Mouse (Mus musculus) erythroblast, embryonic 14.5 days (primary cell): ENCODE data around the gene Spata5. TPM values are rescaled to one million over a fixed set of nuclear protein-coding genes. Genes with fewer than 3 reads are reported as not detected.

ENCODE experiments used
- H3K27me3 ChIP-seq: 2 replicates; pipeline ENCODE4 v1.6.1; 2012; ENCODE audit warnings: inconsistent platforms; ENCODE audit not compliant: control insufficient read depth
- H3K36me3 ChIP-seq: 2 replicates; pipeline ENCODE4 v1.6.1; 2012; ENCODE audit warnings: mild to moderate bottlenecking, inconsistent platforms; ENCODE audit not compliant: control insufficient read depth
- H3K4me1 ChIP-seq: 2 replicates; pipeline ENCODE4 v1.6.1; 2012; ENCODE audit warnings: inconsistent platforms; ENCODE audit not compliant: control insufficient read depth
- H3K4me3 ChIP-seq: replicated peaks from 2 replicates; pipeline ENCODE3; 2012; ENCODE audit warnings: moderate library complexity, mild to moderate bottlenecking, inconsistent platforms
- H3K9me3 ChIP-seq: 2 replicates; pipeline ENCODE4 v1.6.1; 2012; ENCODE audit warnings: low read length, inconsistent platforms, mixed read lengths; ENCODE audit not compliant: control insufficient read depth
- GATA1 ChIP-seq: IDR thresholded peaks from 2 replicates; pipeline ENCODE4 v1.6.1; 2012; ENCODE audit warnings: low read length, inconsistent platforms, mixed read lengths
- TAL1 ChIP-seq: IDR thresholded peaks from 3 replicates; pipeline ENCODE4 v1.6.1; 2012; ENCODE audit warnings: low read length, inconsistent platforms, mixed read lengths
- polyA plus RNA-seq: library from polyadenylated mRNA; stranded (reverse); fragments of >175 nt; gene quantifications from 2 replicates; pipeline ENCODE4 v1.2.3, GENCODE M21; 2012

Spata5 gene
- polyA plus RNA-seq, 1 experiment = 0.21 TPM

DNA sequence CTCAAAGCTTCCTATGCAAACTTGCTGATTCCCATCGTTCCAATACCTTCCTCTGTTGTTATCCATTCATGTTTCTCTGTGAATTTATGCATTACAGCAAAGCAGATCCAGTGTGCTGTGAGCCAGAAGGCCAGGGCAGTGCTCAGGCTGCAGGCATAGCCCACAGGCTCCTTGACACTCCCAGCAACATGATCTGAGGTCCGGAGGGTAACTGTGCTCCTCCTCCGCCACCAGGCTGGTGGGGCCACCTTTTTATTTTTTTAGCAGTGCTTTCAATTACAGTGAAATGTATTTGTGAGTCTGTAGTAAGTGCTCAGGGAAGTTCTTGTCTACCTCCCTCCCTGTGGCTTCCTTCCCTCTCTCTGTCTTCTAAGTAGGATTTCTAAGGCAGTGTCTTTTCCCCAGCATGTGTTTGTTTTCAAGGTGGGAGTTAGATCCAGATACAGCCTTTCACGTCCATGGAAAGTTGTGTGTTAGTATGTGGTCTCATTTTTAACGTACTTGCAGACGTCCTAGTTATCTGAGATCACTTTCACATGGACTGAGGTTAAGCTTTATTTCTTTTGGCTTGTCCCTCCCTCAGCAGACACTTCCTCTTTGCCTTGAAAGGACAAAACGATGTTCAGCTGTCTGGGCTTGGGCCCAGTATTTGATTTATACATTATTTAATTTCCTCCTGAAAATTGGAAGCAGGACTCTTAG lies 136.9 kb downstream of the Spata5 start:
- no peak for TF ChIP-seq GATA1
- TF ChIP-seq TAL1 = no peak
- H3K9me3 ChIP-seq = no peaks in the 10 kb centered on the region
- H3K4me3 ChIP-seq = no peak overlapping the region
- no peaks in the 10 kb centered on the region for H3K27me3 ChIP-seq
- H3K36me3 ChIP-seq = peaks cover 39% of the 10 kb centered on the region
- H3K4me1 ChIP-seq = peaks cover 96% of the 10 kb centered on the region

DNA sequence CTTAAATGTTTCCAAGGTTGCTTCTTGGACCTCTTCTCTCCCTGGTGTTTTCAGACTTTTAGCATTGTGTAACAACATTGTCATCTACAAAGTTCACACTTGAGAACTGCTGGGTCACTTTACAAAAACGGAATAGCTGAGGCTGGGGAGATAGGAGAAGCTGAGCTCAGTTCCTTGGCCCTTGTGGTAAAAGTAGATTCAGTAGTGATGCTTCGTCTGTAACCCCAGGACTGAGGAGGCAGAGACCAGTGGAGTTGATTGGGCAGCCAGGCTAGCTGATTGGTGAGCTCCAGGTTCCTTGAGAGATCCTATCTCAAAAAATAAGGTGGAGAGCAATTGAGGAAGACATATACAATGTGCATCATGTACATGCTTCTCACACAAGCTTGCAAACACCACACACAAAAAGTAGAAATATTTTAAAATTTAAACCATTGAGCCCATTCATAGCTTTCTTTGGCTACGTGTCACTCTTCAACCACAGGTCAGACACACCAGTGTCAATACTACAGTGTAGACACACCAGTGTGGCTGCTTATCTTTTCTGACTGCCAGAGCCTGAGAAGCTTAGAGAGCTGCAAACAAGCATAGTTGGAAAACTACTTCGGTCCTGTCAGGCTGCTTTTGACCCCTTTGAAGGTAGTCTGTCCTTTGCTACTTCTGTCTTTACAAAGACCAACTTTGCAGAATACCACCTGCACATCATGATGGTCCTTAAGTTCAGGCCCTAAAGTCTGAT lies 138.2 kb downstream of the Spata5 start:
- Histone ChIP-seq H3K9me3 (no peaks in the 10 kb centered on the region), H3K27me3 (no peaks in the 10 kb centered on the region), H3K4me1 (peaks cover 93% of the 10 kb centered on the region), H3K4me3 (peak overlapping the region; percentile 19), H3K36me3 (peaks cover 42% of the 10 kb centered on the region)
- TF ChIP-seq TAL1 = no peak
- TF ChIP-seq GATA1 = peak; percentile 17; the same call in 1 of the 2 replicates

DNA sequence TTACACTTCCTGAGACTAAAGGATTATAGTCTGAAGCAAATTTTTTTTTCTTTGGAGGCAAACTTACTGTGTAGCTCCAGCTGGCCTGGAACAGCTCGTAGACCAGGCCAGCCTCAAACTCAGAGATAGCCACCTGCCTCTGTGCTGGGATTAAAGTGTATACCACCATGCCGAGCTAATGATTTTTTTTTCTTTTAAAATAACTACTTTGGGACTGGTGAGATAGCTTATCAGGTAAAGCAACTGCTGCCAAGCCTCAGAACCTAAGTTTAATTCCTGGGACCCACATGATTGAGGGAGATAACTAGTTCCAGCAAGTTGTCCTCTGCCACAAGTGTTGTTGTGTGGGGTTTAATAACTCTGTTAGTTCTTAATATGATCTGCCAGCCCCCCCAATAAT lies 139.6 kb downstream of the Spata5 start:
- Histone ChIP-seq H3K36me3 (peaks cover 41% of the 10 kb centered on the region), H3K9me3 (no peaks in the 10 kb centered on the region), H3K27me3 (no peaks in the 10 kb centered on the region), H3K4me1 (peaks cover 93% of the 10 kb centered on the region), H3K4me3 (peak overlapping the region; percentile 2)
- peak; percentile 73 for TF ChIP-seq TAL1
- peak; percentile 83 for TF ChIP-seq GATA1

DNA sequence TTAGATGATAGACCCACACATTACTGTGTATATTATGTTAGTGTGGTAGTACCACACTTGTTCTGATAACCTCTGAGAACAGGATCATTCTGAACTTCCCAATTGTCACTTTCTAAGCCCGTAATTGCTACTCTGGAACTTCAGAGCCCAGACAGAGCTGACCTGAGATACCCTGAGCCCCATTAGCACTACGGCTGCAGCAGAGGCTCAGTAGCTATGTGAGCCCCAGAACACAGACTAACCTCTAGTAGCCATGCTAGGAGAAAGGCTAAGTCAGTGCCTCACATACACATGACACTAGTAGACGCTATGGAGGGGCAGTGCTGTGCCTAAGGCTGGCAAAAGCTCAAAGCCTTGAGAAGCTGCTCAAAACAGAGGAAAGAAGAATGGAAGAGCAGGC lies 141.8 kb downstream of the Spata5 start:
- Histone ChIP-seq H3K9me3 (no peaks in the 10 kb centered on the region), H3K4me3 (no peak overlapping the region), H3K4me1 (peaks cover 95% of the 10 kb centered on the region), H3K36me3 (peaks cover 26% of the 10 kb centered on the region), H3K27me3 (no peaks in the 10 kb centered on the region)
- TF ChIP-seq GATA1 (no peak), TAL1 (no peak)

DNA sequence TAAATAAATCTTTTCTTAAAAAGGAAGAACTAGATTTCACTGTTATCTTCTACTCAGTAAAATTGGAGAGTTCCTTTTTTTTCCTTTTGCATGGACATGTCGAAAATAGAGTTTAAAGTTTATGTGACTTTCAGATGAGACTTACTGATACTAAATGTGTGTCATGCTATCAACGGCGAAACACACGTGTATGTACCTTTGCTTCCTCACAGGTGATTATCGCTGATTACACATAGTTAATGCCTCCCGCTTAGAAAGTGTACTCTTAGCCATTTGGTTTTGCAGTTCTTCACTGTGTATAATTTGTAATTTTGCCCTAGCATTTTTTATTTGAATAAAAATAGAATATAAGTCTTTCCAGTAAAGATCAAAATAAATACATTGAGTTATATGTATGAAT lies 146.4 kb downstream of the Spata5 start:
- peak; percentile 60 for TF ChIP-seq GATA1
- peak; percentile 64 for TF ChIP-seq TAL1
- H3K4me1 ChIP-seq = peaks cover 94% of the 10 kb centered on the region
- no peak overlapping the region for H3K4me3 ChIP-seq
- H3K27me3 ChIP-seq = no peaks in the 10 kb centered on the region
- peaks cover 29% of the 10 kb centered on the region for H3K36me3 ChIP-seq
- no peaks in the 10 kb centered on the region for H3K9me3 ChIP-seq

DNA sequence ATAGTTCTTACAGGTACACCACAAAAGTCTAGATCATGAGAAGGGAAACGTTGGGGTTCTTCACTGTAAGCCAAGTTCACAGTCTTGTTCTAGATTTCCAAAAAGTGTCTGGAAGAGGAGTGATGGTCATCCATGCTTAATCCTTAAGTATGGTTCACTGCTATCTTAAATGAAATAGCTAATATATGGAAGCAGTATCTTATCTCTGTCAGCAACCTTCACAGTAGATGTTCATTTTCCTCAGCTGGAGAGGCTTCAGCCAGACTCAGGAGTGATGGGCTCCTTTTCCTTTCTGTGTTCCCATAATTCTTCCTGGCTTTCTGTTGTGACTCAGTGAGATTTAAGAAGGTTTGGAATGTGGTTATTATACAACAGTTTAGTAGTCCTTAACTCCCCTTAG lies 147.8 kb downstream of the Spata5 start:
- no peaks in the 10 kb centered on the region for H3K27me3 ChIP-seq
- H3K4me1 ChIP-seq = peaks cover 96% of the 10 kb centered on the region
- H3K4me3 ChIP-seq = no peak overlapping the region
- TF ChIP-seq TAL1 = no peak
- TF ChIP-seq GATA1 = no peak
- peaks cover 28% of the 10 kb centered on the region for H3K36me3 ChIP-seq
- no peaks in the 10 kb centered on the region for H3K9me3 ChIP-seq

DNA sequence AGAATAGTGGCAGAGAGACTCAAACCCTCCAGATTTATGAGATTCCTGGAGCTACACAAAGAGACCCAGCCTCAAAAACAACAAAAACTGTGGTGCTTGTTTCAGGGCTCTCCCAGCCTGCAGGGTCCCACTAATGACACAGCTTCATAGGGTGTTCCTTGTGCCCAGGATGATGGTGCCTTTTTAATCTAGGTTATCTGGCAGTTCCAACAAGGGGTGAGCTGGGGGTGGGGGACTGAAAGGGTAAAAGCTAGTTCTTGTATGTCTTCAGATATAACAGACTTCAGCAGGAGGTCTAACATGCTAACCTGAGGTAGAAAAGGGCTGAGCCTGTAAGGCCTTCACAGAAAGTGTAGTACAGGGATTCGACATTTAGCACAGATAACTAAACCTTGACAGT lies 149.1 kb downstream of the Spata5 start:
- H3K4me3 ChIP-seq = no peak overlapping the region
- no peaks in the 10 kb centered on the region for H3K9me3 ChIP-seq
- TF ChIP-seq TAL1 (no peak), GATA1 (no peak)
- no peaks in the 10 kb centered on the region for H3K27me3 ChIP-seq
- H3K4me1 ChIP-seq = peaks cover 96% of the 10 kb centered on the region
- H3K36me3 ChIP-seq = peaks cover 30% of the 10 kb centered on the region

DNA sequence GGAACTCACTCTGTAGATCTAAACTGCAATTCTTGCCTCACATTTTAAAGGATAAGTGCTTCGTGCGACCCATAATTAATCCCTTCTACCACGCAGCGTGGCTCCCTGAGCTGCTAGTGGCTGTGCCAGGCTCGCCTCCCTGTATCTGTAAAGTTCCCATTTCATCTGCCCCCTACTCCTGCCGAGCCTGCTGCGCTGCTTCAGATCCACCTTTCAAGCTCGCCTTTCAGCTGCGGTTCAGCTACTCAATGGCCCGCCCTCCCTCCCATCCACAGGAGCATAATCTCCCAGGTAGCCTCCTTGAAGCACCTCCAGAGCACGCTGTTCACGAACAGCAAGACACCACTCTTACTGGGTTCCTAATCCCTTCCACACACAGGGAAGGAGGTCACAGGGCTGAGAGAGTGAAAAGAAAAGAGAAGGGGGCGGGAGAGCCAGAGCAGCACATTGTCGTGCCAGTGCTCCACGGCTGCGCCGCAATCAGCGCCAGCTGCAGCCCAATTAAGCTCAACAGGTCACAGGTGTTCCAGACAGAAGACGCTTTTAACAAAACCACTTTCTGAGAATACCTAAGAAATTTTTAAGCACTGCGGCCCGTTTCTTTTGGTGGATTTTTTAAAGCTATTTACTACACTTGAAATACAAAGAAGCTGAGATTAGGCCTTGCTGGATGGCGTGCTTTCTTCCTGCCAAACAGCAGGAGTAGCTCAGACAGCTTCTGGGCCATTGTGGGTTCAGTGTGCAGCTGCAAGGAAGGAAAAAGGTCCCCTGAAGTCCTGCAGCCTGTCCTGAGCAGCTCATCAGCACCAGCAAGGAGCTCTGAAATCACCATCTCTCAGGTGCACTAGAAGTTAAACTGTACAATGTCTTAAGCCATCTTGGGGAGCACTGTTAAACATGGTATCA lies 150.2 kb downstream of the Spata5 start:
- Histone ChIP-seq H3K4me3 (no peak overlapping the region), H3K27me3 (no peaks in the 10 kb centered on the region), H3K4me1 (peaks cover 95% of the 10 kb centered on the region), H3K36me3 (peaks cover 37% of the 10 kb centered on the region), H3K9me3 (no peaks in the 10 kb centered on the region)
- TF ChIP-seq TAL1 (no peak), GATA1 (no peak)

DNA sequence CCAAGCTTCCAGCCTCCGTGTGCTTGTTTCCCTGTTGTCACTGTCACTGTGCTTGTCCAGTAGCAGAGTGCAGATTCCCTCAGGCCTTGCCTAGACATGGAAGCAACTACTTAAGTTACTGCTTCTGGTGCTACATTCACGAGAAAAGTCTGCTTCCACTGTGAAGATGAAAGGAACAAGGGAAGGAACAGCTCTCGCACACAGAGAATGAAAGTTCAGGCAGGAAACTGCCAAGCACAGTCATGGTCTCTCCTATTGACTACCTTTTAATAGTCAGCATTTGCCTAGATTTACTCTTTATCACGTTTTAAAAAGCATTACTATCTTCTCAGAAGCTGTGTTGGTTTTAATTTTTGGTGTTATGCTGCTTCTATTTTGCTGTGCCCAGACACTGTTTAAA lies 151.9 kb downstream of the Spata5 start:
- H3K27me3 ChIP-seq = no peaks in the 10 kb centered on the region
- no peaks in the 10 kb centered on the region for H3K9me3 ChIP-seq
- no peak overlapping the region for H3K4me3 ChIP-seq
- H3K4me1 ChIP-seq = peaks cover 95% of the 10 kb centered on the region
- peaks cover 44% of the 10 kb centered on the region for H3K36me3 ChIP-seq
- no peak for TF ChIP-seq GATA1
- TF ChIP-seq TAL1 = no peak
